Comparison of ENCODE assay signal across 8 mouse cellular contexts in genomic region chr5:136169626-136170511, GRCm38 (mm10). TPM values are rescaled to one million over a fixed set of nuclear protein-coding genes. Genes with fewer than 3 reads are reported as not detected.
DNase-seq lines count a peak whose midpoint lies in the region; ATAC-seq lines count a peak whose summit lies in the region.

No protein-coding gene starts in this region.

- H3K27ac ChIP-seq in embryonic facial prominence, embryonic 13.5 days, result 0 out of 2 replicates have a peak overlapping the region, but pooled peaks have one; percentile 75
- H3K27ac ChIP-seq in hindbrain, embryonic 12.5 days, result peak overlapping the region; percentile 76

- peak overlapping the region; percentile 71 for H3K4me3 ChIP-seq in erythroblast, embryonic 14.5 days (replicated peaks)
- peak overlapping the region; percentile 62 for H3K4me3 ChIP-seq in embryonic facial prominence, embryonic 13.5 days
- peak overlapping the region; percentile 63 for H3K4me3 ChIP-seq in hindbrain, embryonic 12.5 days

- H3K4me1 ChIP-seq in erythroblast, embryonic 14.5 days (ENCODE audit: control insufficient read depth), result peaks cover 22% of the 10 kb centered on the region
- H3K4me1 ChIP-seq in embryonic facial prominence, embryonic 13.5 days, result peaks cover 24% of the 10 kb centered on the region
- peaks cover 21% of the 10 kb centered on the region for H3K4me1 ChIP-seq in hindbrain, embryonic 12.5 days

- H3K4me2 ChIP-seq in embryonic facial prominence, embryonic 13.5 days, result peak overlapping the region; percentile 92
- H3K4me2 ChIP-seq in hindbrain, embryonic 12.5 days (replicated peaks), result peak overlapping the region; percentile 90

- no peak for ATAC-seq in erythroblast, adult 5-6 weeks (replicated peaks; ENCODE audit: low FRiP score, poor library complexity, severe bottlenecking)
- ATAC-seq in embryonic facial prominence, embryonic 13.5 days (ENCODE audit: insufficient number of reproducible peaks, insufficient read depth, low FRiP score, low TSS enrichment, low read depth), result peak; percentile 7; the same call in 1 of the 2 replicates
- peak; percentile 76; the same call in 1 of the 2 replicates for ATAC-seq in hindbrain, embryonic 12.5 days (ENCODE audit: low FRiP score)

- DNase-seq in adipocyte (ENCODE audit: low spot score), result peak; percentile 25
- DNase-seq in left cerebral cortex, postnatal 36 days (ENCODE audit: low spot score in 2 of 2), result peak; percentile 52 to 53
- DNase-seq in mesoderm, embryonic 11.5 days (ENCODE audit: low read depth, low spot score), result peak; percentile 30
- peak; percentile 43 to 59 for DNase-seq in spleen, postnatal 10 days (ENCODE audit: low spot score in 2 of 2)

- H3K9ac ChIP-seq in embryonic facial prominence, embryonic 13.5 days, result peak overlapping the region; percentile 81
- H3K9ac ChIP-seq in hindbrain, embryonic 12.5 days, result peak overlapping the region; percentile 79

- H3K27me3 ChIP-seq in erythroblast, embryonic 14.5 days (ENCODE audit: control insufficient read depth), result no peaks in the 10 kb centered on the region
- no peaks in the 10 kb centered on the region for H3K27me3 ChIP-seq in embryonic facial prominence, embryonic 13.5 days
- H3K27me3 ChIP-seq in hindbrain, embryonic 12.5 days, result peaks cover 10% of the 10 kb centered on the region

- intact Hi-C loops in left cerebral cortex, postnatal 36 days (cut with DNase I), result no loop called here

- H3K9me3 ChIP-seq in erythroblast, embryonic 14.5 days (ENCODE audit: control insufficient read depth, low read length), result peaks cover 6% of the 10 kb centered on the region
- no peaks in the 10 kb centered on the region for H3K9me3 ChIP-seq in embryonic facial prominence, embryonic 13.5 days
- peaks cover 8% of the 10 kb centered on the region; the same call in 1 of the 2 replicates for H3K9me3 ChIP-seq in hindbrain, embryonic 12.5 days (replicated peaks)

- WGBS in embryonic facial prominence, embryonic 13.5 days, result 11% methylated on average over 15 of the region's 15 CpGs
- WGBS in hindbrain, embryonic 12.5 days, result 14% methylated on average over 15 of the region's 15 CpGs

- no peaks in the 10 kb centered on the region for H3K36me3 ChIP-seq in erythroblast, embryonic 14.5 days (ENCODE audit: control insufficient read depth)
- H3K36me3 ChIP-seq in embryonic facial prominence, embryonic 13.5 days, result peaks cover 12% of the 10 kb centered on the region
- H3K36me3 ChIP-seq in hindbrain, embryonic 12.5 days, result peaks cover 10% of the 10 kb centered on the region; the same call in 1 of the 2 replicates

RNA-seq across cellular contexts. Expression of gene Orai2, which starts 0.6 kb away (rescaled TPM):
- 0.09 and 0.10 TPM in 2 replicates for polyA plus RNA-seq in erythroblast, embryonic 14.5 days (2012)
- 6.9 and 13.1 TPM in 2 replicates for total RNA-seq in erythroblast, adult 5-6 weeks (2015; ENCODE audit: low replicate concordance)
- total RNA-seq in erythroblast, adult 5-6 weeks (2017; ENCODE audit: low replicate concordance), result 6.4 and 10.6 TPM in 2 replicates
- polyA plus RNA-seq in embryonic facial prominence, embryonic 13.5 days (2015; fragmentation: Nextera tagmentation; extraction: Ambion mirVana), result 13.3 and 17.7 TPM in 2 replicates
- 19.0 and 21.3 TPM in 2 replicates for polyA plus RNA-seq in hindbrain, embryonic 12.5 days (2016; fragmentation: Nextera tagmentation; extraction: Ambion mirVana)
- total RNA-seq in left cerebral cortex, postnatal 36 days (2021), result 10 to 100 TPM; 54.0 to 54.8 TPM

RNA-seq across cellular contexts. Expression of gene Prkrip1, which starts 28.9 kb away (rescaled TPM):
- polyA plus RNA-seq in erythroblast, embryonic 14.5 days (2012), result 7.3 and 7.9 TPM in 2 replicates
- total RNA-seq in erythroblast, adult 5-6 weeks (2015; ENCODE audit: low replicate concordance), result 1.5 and 6.1 TPM in 2 replicates
- 4.9 and 14.5 TPM in 2 replicates for total RNA-seq in erythroblast, adult 5-6 weeks (2017; ENCODE audit: low replicate concordance)
- polyA plus RNA-seq in embryonic facial prominence, embryonic 13.5 days (2015; fragmentation: Nextera tagmentation; extraction: Ambion mirVana), result 53.0 and 57.5 TPM in 2 replicates
- 62.9 and 71.2 TPM in 2 replicates for polyA plus RNA-seq in hindbrain, embryonic 12.5 days (2016; fragmentation: Nextera tagmentation; extraction: Ambion mirVana)
- 10 to 100 TPM; 28.3 to 39.2 TPM for total RNA-seq in left cerebral cortex, postnatal 36 days (2021)

RNA-seq across cellular contexts. Expression of gene Alkbh4, which starts 33.9 kb away (rescaled TPM):
- polyA plus RNA-seq in erythroblast, embryonic 14.5 days (2012), result 4.8 and 5.1 TPM in 2 replicates
- total RNA-seq in erythroblast, adult 5-6 weeks (2015; ENCODE audit: low replicate concordance), result 7.7 and 10.7 TPM in 2 replicates
- total RNA-seq in erythroblast, adult 5-6 weeks (2017; ENCODE audit: low replicate concordance), result 2.2 and 3.4 TPM in 2 replicates
- polyA plus RNA-seq in embryonic facial prominence, embryonic 13.5 days (2015; fragmentation: Nextera tagmentation; extraction: Ambion mirVana), result 26.1 and 27.1 TPM in 2 replicates
- 23.0 and 23.3 TPM in 2 replicates for polyA plus RNA-seq in hindbrain, embryonic 12.5 days (2016; fragmentation: Nextera tagmentation; extraction: Ambion mirVana)
- total RNA-seq in left cerebral cortex, postnatal 36 days (2021), result 1 to 10 TPM; 7.7 to 9.0 TPM

RNA-seq across cellular contexts. Expression of gene Lrwd1, which starts 34.0 kb away (rescaled TPM):
- 17.9 and 18.0 TPM in 2 replicates for polyA plus RNA-seq in erythroblast, embryonic 14.5 days (2012)
- 2.9 and 24.2 TPM in 2 replicates for total RNA-seq in erythroblast, adult 5-6 weeks (2015; ENCODE audit: low replicate concordance)
- total RNA-seq in erythroblast, adult 5-6 weeks (2017; ENCODE audit: low replicate concordance), result 11.9 and 14.8 TPM in 2 replicates
- polyA plus RNA-seq in embryonic facial prominence, embryonic 13.5 days (2015; fragmentation: Nextera tagmentation; extraction: Ambion mirVana), result 41.7 and 42.1 TPM in 2 replicates
- 34.5 and 36.6 TPM in 2 replicates for polyA plus RNA-seq in hindbrain, embryonic 12.5 days (2016; fragmentation: Nextera tagmentation; extraction: Ambion mirVana)
- 10 to 100 TPM; 10.9 to 17.7 TPM for total RNA-seq in left cerebral cortex, postnatal 36 days (2021)

RNA-seq across cellular contexts. Expression of gene Polr2j, which starts 53.4 kb away (rescaled TPM):
- polyA plus RNA-seq in erythroblast, embryonic 14.5 days (2012), result 9.9 and 12.2 TPM in 2 replicates
- total RNA-seq in erythroblast, adult 5-6 weeks (2015; ENCODE audit: low replicate concordance), result 34.6 and 42.0 TPM in 2 replicates
- total RNA-seq in erythroblast, adult 5-6 weeks (2017; ENCODE audit: low replicate concordance), result 24.1 and 62.5 TPM in 2 replicates
- 218 and 243 TPM in 2 replicates for polyA plus RNA-seq in embryonic facial prominence, embryonic 13.5 days (2015; fragmentation: Nextera tagmentation; extraction: Ambion mirVana)
- polyA plus RNA-seq in hindbrain, embryonic 12.5 days (2016; fragmentation: Nextera tagmentation; extraction: Ambion mirVana), result 187 and 217 TPM in 2 replicates
- total RNA-seq in left cerebral cortex, postnatal 36 days (2021), result 10 to 100 TPM; 69.8 to 82.9 TPM

Comparison
In these comparisons a context has a peak if more than half of its experiments do, and no peak if none do; other contexts are left out.
1. RNA of gene Orai2, which starts 0.6 kb away (polyA plus RNA-seq): 19.0 to 21.3 TPM in hindbrain, embryonic 12.5 days and 13.3 to 17.7 TPM in embryonic facial prominence, embryonic 13.5 days; 0.09 to 0.10 TPM in erythroblast, embryonic 14.5 days; every median in the first group is over 10 times any median in the second.
2. Peak in every context shown above with its lines, with median percentiles within 50 percentile points of each other: H3K4me3 ChIP-seq and DNase-seq.